Comparison of ENCODE assay signal across 8 mouse cellular contexts in the genomic region with DNA sequence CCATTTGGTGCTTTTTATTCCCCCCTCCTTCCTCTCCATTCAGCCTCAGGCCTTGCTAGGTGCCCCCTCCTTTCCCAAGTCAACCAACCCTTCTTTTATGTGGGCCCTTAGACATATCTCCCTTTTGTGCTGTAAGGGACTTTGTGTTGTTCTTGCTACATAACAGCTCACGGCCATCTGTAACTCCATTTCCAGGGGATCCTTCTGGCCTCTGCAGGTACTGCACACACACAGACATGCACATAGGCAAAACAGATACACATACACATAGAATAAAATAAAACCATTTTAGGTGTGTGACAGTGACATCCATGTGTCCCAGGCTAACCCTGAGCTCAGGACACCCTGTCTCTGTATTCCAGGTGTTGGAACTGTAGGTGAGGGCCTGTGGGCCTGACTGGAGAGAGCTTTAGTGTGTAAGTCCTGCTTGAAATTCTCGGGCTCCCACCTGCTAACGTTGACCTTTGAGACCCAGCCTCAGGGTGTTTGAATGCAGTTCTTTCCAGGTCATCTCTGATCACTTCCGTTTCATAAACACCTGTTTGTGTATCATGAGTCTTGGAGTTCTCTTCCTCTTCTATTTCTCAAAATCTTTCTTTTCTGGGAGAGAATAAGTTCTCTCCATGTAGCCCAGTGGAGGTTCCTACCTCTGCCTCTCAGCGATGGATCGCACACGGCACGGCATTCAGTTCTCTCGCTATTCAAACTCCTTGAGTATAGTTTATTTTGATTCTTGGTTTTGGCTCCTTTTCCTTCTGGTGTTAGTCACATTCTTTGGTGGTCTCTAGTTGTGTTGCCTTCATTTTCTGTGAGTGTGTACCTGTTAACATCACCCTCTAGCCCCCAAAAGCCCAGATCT. TPM values are rescaled to one million over a fixed set of nuclear protein-coding genes. Genes with fewer than 3 reads are reported as not detected.
DNase-seq lines count a peak whose midpoint lies in the region; ATAC-seq and TF ChIP-seq lines count a peak whose summit lies in the region.

No protein-coding gene starts in this region.

- H3K4me1 ChIP-seq in heart, adult 2 months (ENCODE audit: control insufficient read depth, insufficient read depth, low read length), result peaks cover 2% of the 10 kb centered on the region
- peaks cover 28% of the 10 kb centered on the region for H3K4me1 ChIP-seq in midbrain, embryonic 10.5 days
- peaks cover 2% of the 10 kb centered on the region for H3K4me1 ChIP-seq in midbrain, embryonic 16.5 days (ENCODE audit: control insufficient read depth, insufficient read depth, low read length)
- peaks cover 28% of the 10 kb centered on the region for H3K4me1 ChIP-seq in forebrain, embryonic 15.5 days
- H3K4me1 ChIP-seq in neural tube, embryonic 13.5 days (replicated peaks), result peaks cover 18% of the 10 kb centered on the region

- H3K27me3 ChIP-seq in heart, adult 2 months (ENCODE audit: control insufficient read depth, insufficient read depth, low read length), result no peaks in the 10 kb centered on the region
- H3K27me3 ChIP-seq in midbrain, embryonic 10.5 days (ENCODE audit: low read depth, poor library complexity, severe bottlenecking), result no peaks in the 10 kb centered on the region
- no peaks in the 10 kb centered on the region for H3K27me3 ChIP-seq in midbrain, embryonic 16.5 days (ENCODE audit: control insufficient read depth, insufficient read depth, low read depth, low read length)
- no peaks in the 10 kb centered on the region for H3K27me3 ChIP-seq in forebrain, embryonic 15.5 days
- no peaks in the 10 kb centered on the region for H3K27me3 ChIP-seq in neural tube, embryonic 13.5 days

- intact Hi-C loops in heart, adult 2 months (cut with DNase I), result no loop called here
- intact Hi-C loops in heart, postnatal 14 days (cut with DNase I), result no loop called here

- H3K4me2 ChIP-seq in midbrain, embryonic 16.5 days (ENCODE audit: low read length), result no peak overlapping the region
- peak overlapping the region; percentile 13; the same call in 1 of the 2 replicates for H3K4me2 ChIP-seq in forebrain, embryonic 15.5 days (replicated peaks)
- H3K4me2 ChIP-seq in neural tube, embryonic 13.5 days, result peak overlapping the region; percentile 88; the same call in 1 of the 2 replicates

- H3K36me3 ChIP-seq in heart, adult 2 months (ENCODE audit: control insufficient read depth, insufficient read depth, low read length), result peaks cover 4% of the 10 kb centered on the region; the same call in 1 of the 2 replicates
- peaks cover 57% of the 10 kb centered on the region for H3K36me3 ChIP-seq in midbrain, embryonic 10.5 days
- no peaks in the 10 kb centered on the region for H3K36me3 ChIP-seq in midbrain, embryonic 16.5 days (ENCODE audit: control insufficient read depth, insufficient read depth, low read length)
- no peaks in the 10 kb centered on the region for H3K36me3 ChIP-seq in forebrain, embryonic 15.5 days
- peaks cover 4% of the 10 kb centered on the region for H3K36me3 ChIP-seq in neural tube, embryonic 13.5 days

- TF ChIP-seq POLR2A in heart, adult 2 months (IDR thresholded peaks at IDR 0.05; ENCODE audit: insufficient read depth, low read depth, low read length), result no peak

- DNase-seq in heart, adult 2 months, result no peak
- no peak for DNase-seq in heart, postnatal 14 days
- DNase-seq in midbrain, embryonic 10.5 days (ENCODE audit: low spot score), result no peak
- no peak for DNase-seq in right cerebral cortex, postnatal 10 days (ENCODE audit: low spot score in 2 of 2)
- DNase-seq in gastrocnemius, adult 8-10 months (ENCODE audit: low spot score in 2 of 2), result no peak

- 91% methylated on average over 9 of the region's 9 CpGs for WGBS in heart, adult 2 months
- 94% methylated on average over 9 of the region's 9 CpGs for WGBS in midbrain, embryonic 10.5 days
- 94% methylated on average over 9 of the region's 9 CpGs for WGBS in midbrain, embryonic 16.5 days
- WGBS in forebrain, embryonic 15.5 days, result 91% methylated on average over 9 of the region's 9 CpGs
- WGBS in neural tube, embryonic 13.5 days, result 93% methylated on average over 9 of the region's 9 CpGs

- TF ChIP-seq CTCF in heart, adult 2 months (IDR thresholded peaks at IDR 0.05), result peak; percentile 21; the same call in 1 of the 2 replicates

- H3K9ac ChIP-seq in heart, adult 2 months (ENCODE audit: low read depth, low read length), result no peak overlapping the region
- H3K9ac ChIP-seq in midbrain, embryonic 16.5 days (ENCODE audit: low read depth, low read length), result no peak overlapping the region
- H3K9ac ChIP-seq in forebrain, embryonic 15.5 days (replicated peaks), result no peak overlapping the region
- H3K9ac ChIP-seq in neural tube, embryonic 13.5 days, result 0 out of 2 replicates have a peak overlapping the region, but pooled peaks have one; percentile 26

- no peak overlapping the region for H3K27ac ChIP-seq in heart, adult 2 months
- no peak overlapping the region for H3K27ac ChIP-seq in midbrain, embryonic 10.5 days (replicated peaks)
- no peak overlapping the region for H3K27ac ChIP-seq in midbrain, embryonic 16.5 days (ENCODE audit: low read length)
- no peak overlapping the region for H3K27ac ChIP-seq in forebrain, embryonic 15.5 days (replicated peaks)
- H3K27ac ChIP-seq in neural tube, embryonic 13.5 days (replicated peaks), result no peak overlapping the region

- H3K79me2 ChIP-seq in heart, adult 2 months (replicated peaks; ENCODE audit: control insufficient read depth, insufficient read depth, low read length), result no peaks in the 10 kb centered on the region

- H3K4me3 ChIP-seq in heart, adult 2 months, result no peak overlapping the region
- H3K4me3 ChIP-seq in midbrain, embryonic 10.5 days, result peak overlapping the region; percentile 90
- no peak overlapping the region for H3K4me3 ChIP-seq in midbrain, embryonic 16.5 days (ENCODE audit: low read depth, low read length)
- no peak overlapping the region for H3K4me3 ChIP-seq in forebrain, embryonic 15.5 days
- no peak overlapping the region for H3K4me3 ChIP-seq in neural tube, embryonic 13.5 days

- no peak for TF ChIP-seq EP300 in heart, adult 2 months (IDR thresholded peaks at IDR 0.05; ENCODE audit: insufficient read depth, low read depth, low read length)

- no peak for ATAC-seq in midbrain, embryonic 16.5 days
- no peak for ATAC-seq in forebrain, embryonic 15.5 days (replicated peaks)
- no peak for ATAC-seq in neural tube, embryonic 13.5 days (ENCODE audit: low read depth)

- H3K9me3 ChIP-seq in midbrain, embryonic 10.5 days (replicated peaks), result no peaks in the 10 kb centered on the region
- no peaks in the 10 kb centered on the region for H3K9me3 ChIP-seq in midbrain, embryonic 16.5 days (replicated peaks; ENCODE audit: control insufficient read depth, low read length, poor library complexity, severe bottlenecking)
- H3K9me3 ChIP-seq in forebrain, embryonic 15.5 days, result no peaks in the 10 kb centered on the region
- no peaks in the 10 kb centered on the region for H3K9me3 ChIP-seq in neural tube, embryonic 13.5 days

RNA-seq across cellular contexts. Expression of a gene that starts 2.3 kb away (rescaled TPM):
- total RNA-seq in heart, adult 2 months (2021), result 10 to 100 TPM; 43.9 to 51.0 TPM
- 51.3 and 69.7 TPM in 2 replicates for polyA plus RNA-seq in heart, adult 2 months (2012; rRNA removed)
- 10 to 100 TPM; 56.0 to 67.6 TPM for total RNA-seq in heart, postnatal 14 days (2021)
- 413 and 444 TPM in 2 replicates for polyA plus RNA-seq in midbrain, embryonic 10.5 days (2016; fragmentation: Nextera tagmentation; extraction: Ambion mirVana)
- polyA plus RNA-seq in midbrain, embryonic 16.5 days (2015; fragmentation: Nextera tagmentation; extraction: Ambion mirVana), result 22.6 and 30.5 TPM in 2 replicates
- 128 and 151 TPM in 2 replicates for polyA plus RNA-seq in forebrain, embryonic 15.5 days (2015; fragmentation: Nextera tagmentation; extraction: Ambion mirVana)
- 60.2 and 69.1 TPM in 2 replicates for polyA plus RNA-seq in neural tube, embryonic 13.5 days (2015; fragmentation: Nextera tagmentation; extraction: Ambion mirVana)
- 1 to 10 TPM; 1.5 to 2.2 (median 1.6) TPM for total RNA-seq in gastrocnemius, adult 8-10 months (2022)

RNA-seq across cellular contexts. Expression of a gene that starts 21.1 kb away (rescaled TPM):
- total RNA-seq in heart, adult 2 months (2021), result 10 to 100 TPM; 47.2 to 49.9 TPM
- polyA plus RNA-seq in heart, adult 2 months (2012; rRNA removed), result 119 and 154 TPM in 2 replicates
- total RNA-seq in heart, postnatal 14 days (2021), result 10 to 100 TPM; 37.4 to 39.9 TPM
- 26.7 and 30.3 TPM in 2 replicates for polyA plus RNA-seq in midbrain, embryonic 10.5 days (2016; fragmentation: Nextera tagmentation; extraction: Ambion mirVana)
- 32.3 and 33.0 TPM in 2 replicates for polyA plus RNA-seq in midbrain, embryonic 16.5 days (2015; fragmentation: Nextera tagmentation; extraction: Ambion mirVana)
- polyA plus RNA-seq in forebrain, embryonic 15.5 days (2015; fragmentation: Nextera tagmentation; extraction: Ambion mirVana), result 28.0 and 31.1 TPM in 2 replicates
- polyA plus RNA-seq in neural tube, embryonic 13.5 days (2015; fragmentation: Nextera tagmentation; extraction: Ambion mirVana), result 26.5 and 28.0 TPM in 2 replicates
- 10 to 100 TPM; 10.2 to 14.4 (median 12.4) TPM for total RNA-seq in gastrocnemius, adult 8-10 months (2022)

RNA-seq across cellular contexts. Expression of a gene that starts 42.5 kb away (rescaled TPM):
- total RNA-seq in heart, adult 2 months (2021), result 1 to 10 TPM in 1 of 2 experiments, under 1 TPM in 1; 0.61 to 1.3 TPM
- polyA plus RNA-seq in heart, adult 2 months (2012; rRNA removed), result 0.82 and 1.1 TPM in 2 replicates
- under 1 TPM; 0.46 to 0.79 TPM for total RNA-seq in heart, postnatal 14 days (2021)
- 90.7 and 126 TPM in 2 replicates for polyA plus RNA-seq in midbrain, embryonic 10.5 days (2016; fragmentation: Nextera tagmentation; extraction: Ambion mirVana)
- 284 and 306 TPM in 2 replicates for polyA plus RNA-seq in midbrain, embryonic 16.5 days (2015; fragmentation: Nextera tagmentation; extraction: Ambion mirVana)
- polyA plus RNA-seq in forebrain, embryonic 15.5 days (2015; fragmentation: Nextera tagmentation; extraction: Ambion mirVana), result 216 and 226 TPM in 2 replicates
- polyA plus RNA-seq in neural tube, embryonic 13.5 days (2015; fragmentation: Nextera tagmentation; extraction: Ambion mirVana), result 176 and 184 TPM in 2 replicates
- 1 to 10 TPM in 3 of 4 experiments, under 1 TPM in 1; 0.97 to 1.6 (median 1.4) TPM for total RNA-seq in gastrocnemius, adult 8-10 months (2022)

Comparison
In these comparisons a context has a peak if more than half of its experiments do, and no peak if none do; other contexts are left out.
1. RNA of a gene that starts 42.5 kb away (polyA plus RNA-seq): 284 to 306 TPM in midbrain, embryonic 16.5 days, 216 to 226 TPM in forebrain, embryonic 15.5 days, 176 to 184 TPM in neural tube, embryonic 13.5 days and 90.7 to 126 TPM in midbrain, embryonic 10.5 days; 0.82 to 1.1 TPM in heart, adult 2 months; every median in the first group is over 10 times any median in the second.